Mouse (Mus musculus) left cerebral cortex, postnatal 36 days (tissue): Measurements from ENCODE around the gene Eaf1. TPM values are rescaled to one million over a fixed set of nuclear protein-coding genes. Genes with fewer than 3 reads are reported as not detected.
"Not testable (repeated sequence)": the region's sequence is repeated elsewhere in the genome, so short reads cannot be mapped to it uniquely, and the experiment has no call there.

Source experiments
- DNase-seq, 2 experiments: peaks; one replicate each; pipeline ENCODE4 v3.0.0; 2021 to 2022; ENCODE audit warnings: low spot score in 2 of 2, mixed read lengths in 1 of 2
- intact Hi-C: fragments of 180-260 bp; cut with DNase I; formaldehyde crosslinking; loops from one replicate; pipeline ENCODE4 v1.15.1; 2025
- total RNA-seq, 2 experiments: library from RNA; stranded (reverse); gene quantifications; 2 replicates each; pipeline ENCODE4 v1.2.3; 2021

Gene Eaf1
- total RNA-seq: 10 to 100 TPM; 12.4 to 13.8 TPM

DNA sequence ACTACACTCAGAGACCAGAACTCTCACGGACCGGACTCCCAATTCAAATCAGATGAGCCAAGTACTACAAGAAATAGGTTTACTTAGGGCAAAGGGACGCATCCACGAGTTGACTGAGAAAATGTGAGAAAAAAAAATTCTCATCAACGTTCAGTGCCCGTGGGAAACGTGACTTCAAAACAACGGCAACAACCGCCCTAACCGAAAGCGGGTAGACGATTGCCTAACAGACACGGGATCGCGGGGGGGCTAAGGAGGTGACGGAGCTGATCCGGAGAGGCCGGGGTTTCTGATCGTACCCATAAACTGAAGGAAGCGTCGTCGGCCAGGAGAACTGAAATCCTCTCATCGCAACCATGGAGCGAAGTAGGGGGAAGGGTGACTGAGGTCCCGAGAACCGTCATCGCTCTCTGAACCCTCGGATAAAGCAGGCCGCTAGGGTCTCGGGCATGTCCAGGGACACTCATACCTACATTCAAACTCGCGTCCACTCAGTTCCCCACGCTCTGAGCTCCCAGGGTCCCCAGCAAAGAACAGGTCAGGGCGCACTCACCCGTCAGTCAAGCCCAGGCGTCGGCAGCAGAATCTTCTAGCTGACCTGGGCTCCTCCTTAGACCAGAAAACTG, at the start of gene Eaf1:
Gene Eaf1 (plus strand): TSS at position 51 of the 626 bp plus-strand sequence.
- intact Hi-C loops: loop anchor here (10.0 kb wide), 1 partner anchor 360 kb away; the partner anchor contains the start of gene Nt5dc2
- DNase-seq: no peak

GRCm38 (mm10) chr14:31448994-31449393, 45.2 kb upstream of the Eaf1 start:
- intact Hi-C loops: no loop called here

DNA sequence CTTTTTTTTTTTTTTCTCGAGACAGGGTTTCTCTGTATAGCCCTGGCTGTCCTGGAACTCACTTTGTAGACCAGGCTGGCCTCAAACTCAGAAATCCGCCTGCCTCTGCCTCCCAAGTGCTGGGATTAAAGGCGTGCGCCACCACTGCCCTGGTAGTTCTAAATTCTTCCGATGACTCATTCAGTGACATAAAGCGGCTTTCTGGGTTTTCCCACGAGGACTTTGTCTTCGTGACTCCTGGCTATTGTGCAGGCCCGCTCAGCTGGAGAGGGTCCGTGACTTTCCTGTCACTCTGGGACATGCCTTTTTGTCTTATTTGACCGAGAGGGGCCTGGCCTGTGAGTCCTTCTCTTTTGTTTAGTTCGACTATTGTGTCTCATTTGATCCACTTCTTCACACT, 40.3 kb upstream of the Eaf1 start:
- DNase-seq, intact Hi-C loops: not testable (repeated sequence)

More at GRCm38 (mm10) chr14:31448994-31449393, 45.2 kb upstream of the Eaf1 start:
- no peak for DNase-seq

GRCm38 (mm10) chr14:31454849-31455566, 39.2 kb upstream of the Eaf1 start:
- intact Hi-C loops: no loop called here
- DNase-seq: no peak

DNA sequence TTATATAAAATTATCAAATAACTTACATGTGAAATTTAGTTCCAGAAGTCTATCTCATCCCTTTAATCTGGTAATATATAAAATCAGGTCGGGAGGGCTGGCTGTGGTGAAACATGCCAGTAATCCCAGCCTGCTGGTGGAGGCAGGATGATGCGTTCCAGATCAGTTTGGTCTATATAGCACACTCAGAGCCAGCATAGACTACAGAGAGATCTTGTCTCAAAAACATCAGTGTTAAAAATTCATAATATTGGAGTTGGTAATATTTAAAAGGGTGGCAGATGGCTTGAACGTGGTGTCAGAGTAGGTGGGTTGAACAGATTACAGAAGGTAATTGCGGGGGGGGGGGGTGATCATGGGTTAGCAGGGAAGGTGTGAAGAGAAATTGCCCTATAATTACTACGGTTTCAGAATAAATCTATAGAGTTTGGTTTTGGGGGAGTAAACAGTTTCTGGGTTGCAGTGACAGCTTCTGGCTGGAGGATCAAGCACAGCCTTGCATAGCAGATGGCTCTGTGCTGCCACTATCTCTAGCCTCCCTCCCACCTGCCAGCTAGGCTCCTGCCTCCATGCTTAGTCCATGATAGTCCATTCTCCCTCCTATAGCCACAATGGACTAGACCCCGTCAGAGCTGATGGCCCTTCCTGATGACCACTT, 38.0 kb upstream of the Eaf1 start:
- intact Hi-C loops: no loop called here
- no peak for DNase-seq

GRCm38 (mm10) chr14:31458006-31458405, 36.2 kb upstream of the Eaf1 start:
- intact Hi-C loops: no loop called here

GRCm38 (mm10) chr14:31462226-31462625, 32.0 kb upstream of the Eaf1 start:
- intact Hi-C loops, DNase-seq: not testable (repeated sequence)

More at GRCm38 (mm10) chr14:31458006-31458405, 36.2 kb upstream of the Eaf1 start:
- DNase-seq: no peak

DNA sequence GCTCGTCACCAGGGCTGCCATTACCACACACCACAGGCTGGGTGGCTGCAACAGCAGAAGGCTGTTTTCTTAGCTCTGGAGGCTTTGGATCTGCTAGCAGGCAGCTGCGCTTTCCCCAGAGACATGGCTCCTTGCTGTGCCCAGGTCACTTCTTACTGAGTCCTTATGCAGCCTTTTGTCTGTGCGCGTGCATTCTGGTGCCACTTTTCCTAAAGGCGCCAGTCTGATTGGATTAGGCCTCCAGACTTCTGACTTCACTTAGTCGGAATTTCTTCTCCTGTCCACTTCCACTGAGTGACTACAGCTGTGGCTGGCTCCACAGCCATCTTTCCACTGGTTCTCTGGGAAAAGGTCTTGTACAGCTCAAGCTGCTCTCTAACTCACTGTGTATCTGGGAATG, 31.3 kb upstream of the Eaf1 start:
- DNase-seq: no peak
- intact Hi-C loops: no loop called here

DNA sequence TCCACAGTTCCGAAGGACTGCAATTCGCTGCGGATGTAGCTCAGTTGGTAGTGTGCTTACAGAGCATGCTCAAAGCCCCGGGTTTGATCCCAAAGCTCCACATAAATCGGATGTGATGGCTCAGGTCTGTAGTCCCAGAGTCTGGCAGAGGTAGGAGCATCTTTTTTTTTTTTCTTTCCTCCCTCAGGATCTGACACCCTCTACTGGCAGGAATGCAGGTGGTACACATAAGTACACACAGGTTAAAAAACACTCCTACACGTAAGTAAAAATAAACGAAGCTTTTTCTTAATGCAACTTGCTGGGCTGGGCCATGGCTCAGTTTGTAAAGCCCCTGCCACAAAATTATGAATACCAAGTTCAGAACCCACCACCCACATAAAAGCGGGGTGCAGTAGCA, 30.0 kb upstream of the Eaf1 start:
- DNase-seq: no peak
- intact Hi-C loops: no loop called here

- no peak for DNase-seq
- intact Hi-C loops: loop anchor here (5.0 kb wide), 1 partner anchor 197 kb away; no protein-coding TSS in a partner anchor
Observed at GRCm38 (mm10) chr14:31469711-31470110, 24.5 kb upstream of the Eaf1 start.

- DNase-seq: peak; percentile 25 to 57
- intact Hi-C loops: loop anchor here (2.0 to 5.0 kb wide), 3 partner anchors 86 to 200 kb away; no protein-coding TSS in a partner anchor
Observed at GRCm38 (mm10) chr14:31472451-31473061, 21.6 kb upstream of the Eaf1 start.

GRCm38 (mm10) chr14:31473297-31473696, 20.9 kb upstream of the Eaf1 start:
- intact Hi-C loops: loop anchor here (2.0 to 5.0 kb wide), 3 partner anchors 86 to 201 kb away; no protein-coding TSS in a partner anchor
- DNase-seq: no peak

DNA sequence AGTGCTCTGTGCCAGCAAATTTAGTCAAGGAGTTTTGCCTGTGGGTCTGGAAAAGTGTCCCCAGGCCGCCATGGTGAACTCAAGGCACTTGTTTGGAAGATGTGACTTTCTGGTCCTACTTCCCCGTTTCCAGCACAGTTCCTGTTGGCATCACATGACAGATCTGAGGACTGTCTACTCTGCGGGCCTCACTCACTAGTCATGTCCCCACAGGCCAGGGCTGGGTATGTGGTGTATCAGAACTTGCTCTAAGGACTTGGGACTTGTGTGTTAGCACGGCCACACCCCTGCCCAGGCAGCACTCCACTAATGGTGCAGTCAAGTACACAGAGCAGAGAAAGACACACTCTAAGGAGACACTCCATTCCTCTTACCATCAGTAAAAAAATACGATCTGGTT, 11.8 kb upstream of the Eaf1 start:
- intact Hi-C loops: no loop called here
- no peak for DNase-seq

GRCm38 (mm10) chr14:31486465-31486864, 7.7 kb upstream of the Eaf1 start:
- intact Hi-C loops: no loop called here
- no peak for DNase-seq

- intact Hi-C loops: no loop called here
- no peak for DNase-seq
Observed at GRCm38 (mm10) chr14:31488055-31488454, 6.1 kb upstream of the Eaf1 start.

DNA sequence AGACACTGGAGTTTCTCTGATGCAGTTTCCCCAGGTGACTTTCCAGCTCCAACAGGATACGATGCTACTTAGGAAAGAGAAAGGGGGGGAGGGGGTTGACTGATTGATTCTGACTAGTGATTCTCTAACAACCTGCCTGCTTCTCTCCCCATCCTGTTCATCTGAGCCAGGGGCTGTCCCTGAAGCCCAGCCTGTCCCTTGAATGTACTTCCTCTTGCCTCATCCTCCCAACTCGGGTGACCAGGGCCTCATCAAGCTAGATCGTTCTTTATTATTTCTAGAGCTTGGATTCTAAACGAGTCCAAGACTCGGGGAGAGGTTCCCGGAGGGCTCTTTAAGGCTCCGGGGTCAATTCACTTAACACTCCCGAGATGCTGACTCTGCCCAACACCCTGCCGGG, 298 bp upstream of the Eaf1 start:
- intact Hi-C loops: loop anchor here (10.0 kb wide), 1 partner anchor 359 kb away; the partner anchor contains the start of gene Nt5dc2
- DNase-seq: no peak

- DNase-seq: peak; percentile 90 to 94
- intact Hi-C loops: loop anchor here (10.0 kb wide), 1 partner anchor 360 kb away; the partner anchor contains the start of gene Nt5dc2
Observed at GRCm38 (mm10) chr14:31494975-31495455, 816 bp downstream of the Eaf1 start, which contains the start of gene Mettl6. Mettl6 (minus strand) TSS chr14:31495040.

DNA sequence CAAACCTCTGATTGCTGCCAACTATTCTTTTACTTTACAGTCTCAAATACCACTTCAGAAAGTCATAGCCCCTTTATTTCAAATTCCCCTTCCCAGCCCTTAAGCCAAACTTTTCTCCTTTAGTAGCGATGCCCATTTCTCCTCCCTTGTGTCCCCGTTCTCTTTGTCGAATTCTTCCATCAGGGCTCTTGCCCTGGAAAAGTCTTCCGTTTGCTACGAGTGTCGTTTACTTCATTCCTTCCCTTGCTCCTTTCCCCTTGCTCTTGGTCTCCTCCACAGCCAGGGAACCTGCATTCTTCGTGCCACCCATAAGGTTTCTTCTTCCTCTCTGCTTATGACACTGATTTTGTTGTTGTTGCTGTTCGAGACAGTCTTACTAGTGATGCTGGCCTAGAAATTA, 1.3 kb downstream of the Eaf1 start:
- DNase-seq: no peak
- intact Hi-C loops: loop anchor here (10.0 kb wide), 1 partner anchor 361 kb away; the partner anchor contains the start of gene Nt5dc2

GRCm38 (mm10) chr14:31496241-31496646, 2.0 kb downstream of the Eaf1 start:
- no peak for DNase-seq
- intact Hi-C loops: loop anchor here (10.0 kb wide), 1 partner anchor 361 kb away; the partner anchor contains the start of gene Nt5dc2
